Mouse (Mus musculus): ENCODE data around the gene Ntn3. TPM values are rescaled to one million over a fixed set of nuclear protein-coding genes. Genes with fewer than 3 reads are reported as not detected.

Ntn3 gene
- 0.27 and 0.37 TPM in 2 replicates for polyA plus RNA-seq (2011; ENCODE audit: insufficient read depth, insufficient read length, low replicate concordance, missing spikeins)

GRCm38 (mm10) chr17:24209043-24209915 is at the start of gene Ntn3:
TSS of gene Ntn3 (minus strand) at chr17:24209531.
- peak within 1 kb of the TSS; percentile 1 for H3K4me3 ChIP-seq (replicated peaks; ENCODE audit: control insufficient read depth, low read depth, low read length)

GRCm38 (mm10) chr17:24258981-24259380 is 49.6 kb upstream of the Ntn3 start:
- no peak overlapping the region for H3K27ac ChIP-seq (ENCODE audit: control insufficient read depth, insufficient read depth, low read depth, low read length, poor library complexity)
- TF ChIP-seq POLR2A (IDR thresholded peaks at IDR 0.05; ENCODE audit: borderline replicate concordance, control insufficient read depth, low read depth, low read length) = no peak
- no peak for TF ChIP-seq CTCF (IDR thresholded peaks at IDR 0.05; ENCODE audit: control insufficient read depth, insufficient read depth, low read length)
- H3K4me3 ChIP-seq (replicated peaks; ENCODE audit: control insufficient read depth, low read depth, low read length) = no peak overlapping the region
- WGBS = 36% methylated on average over 4 of the region's 4 CpGs
- H3K4me1 ChIP-seq (ENCODE audit: control insufficient read depth, insufficient read depth, low read length) = peaks cover 4% of the 10 kb centered on the region; the same call in 1 of the 2 replicates

More at GRCm38 (mm10) chr17:24209043-24209915, at the start of gene Ntn3:
- no peak for TF ChIP-seq CTCF (IDR thresholded peaks at IDR 0.05; ENCODE audit: control insufficient read depth, insufficient read depth, low read length)
- 10% methylated on average over 42 of the region's 43 CpGs for WGBS
- H3K27ac ChIP-seq (ENCODE audit: control insufficient read depth, insufficient read depth, low read depth, low read length, poor library complexity) = peak within 1 kb of the TSS; percentile 67
- peaks cover 9% of the 10 kb centered on the region for H3K4me1 ChIP-seq (ENCODE audit: control insufficient read depth, insufficient read depth, low read length)

- WGBS = 96% methylated on average over 2 of the region's 2 CpGs
- Histone ChIP-seq H3K4me3 (replicated peaks; ENCODE audit: control insufficient read depth, low read depth, low read length) (no peak overlapping the region), H3K4me1 (ENCODE audit: control insufficient read depth, insufficient read depth, low read length) (no peaks in the 10 kb centered on the region; the same call in 1 of the 2 replicates), H3K27ac (ENCODE audit: control insufficient read depth, insufficient read depth, low read depth, low read length, poor library complexity) (peak overlapping the region; percentile 86; the same call in 1 of the 2 replicates)
- no peak for TF ChIP-seq CTCF (IDR thresholded peaks at IDR 0.05; ENCODE audit: control insufficient read depth, insufficient read depth, low read length)
- no peak for TF ChIP-seq POLR2A (IDR thresholded peaks at IDR 0.05; ENCODE audit: borderline replicate concordance, control insufficient read depth, low read depth, low read length)
Observed at GRCm38 (mm10) chr17:24252329-24252728, 43.0 kb upstream of the Ntn3 start.

- peak within 1 kb of the TSS; percentile 85 for H3K4me3 ChIP-seq (replicated peaks; ENCODE audit: control insufficient read depth, low read depth, low read length)
- H3K27ac ChIP-seq (ENCODE audit: control insufficient read depth, insufficient read depth, low read depth, low read length, poor library complexity) = peak within 1 kb of the TSS; percentile 86
- no peaks in the 10 kb centered on the region for H3K4me1 ChIP-seq (ENCODE audit: control insufficient read depth, insufficient read depth, low read length)
- WGBS = under 1% methylated on average over 48 of the region's 48 CpGs
- TF ChIP-seq CTCF (IDR thresholded peaks at IDR 0.05; ENCODE audit: control insufficient read depth, insufficient read depth, low read length) (peak; percentile 17; the same call in 1 of the 2 replicates), POLR2A (IDR thresholded peaks at IDR 0.05; ENCODE audit: borderline replicate concordance, control insufficient read depth, low read depth, low read length) (peak; percentile 93)
Observed at GRCm38 (mm10) chr17:24251320-24252069, 42.2 kb upstream of the Ntn3 start, which contains the start of gene Ccnf. TSS of gene Ccnf (minus strand) at chr17:24251484.

- no peaks in the 10 kb centered on the region for H3K4me1 ChIP-seq (ENCODE audit: control insufficient read depth, insufficient read depth, low read length)
- peak overlapping the region; percentile 85 for H3K4me3 ChIP-seq (replicated peaks; ENCODE audit: control insufficient read depth, low read depth, low read length)
- TF ChIP-seq CTCF (IDR thresholded peaks at IDR 0.05; ENCODE audit: control insufficient read depth, insufficient read depth, low read length) (no peak), POLR2A (IDR thresholded peaks at IDR 0.05; ENCODE audit: borderline replicate concordance, control insufficient read depth, low read depth, low read length) (no peak; the same call in 1 of the 2 replicates)
- under 1% methylated on average over 32 of the region's 32 CpGs for WGBS
- peak overlapping the region; percentile 73 for H3K27ac ChIP-seq (ENCODE audit: control insufficient read depth, insufficient read depth, low read depth, low read length, poor library complexity)
Observed at GRCm38 (mm10) chr17:24250988-24251319, 41.6 kb upstream of the Ntn3 start.

- Histone ChIP-seq H3K4me3 (replicated peaks; ENCODE audit: control insufficient read depth, low read depth, low read length) (no peak overlapping the region), H3K4me1 (ENCODE audit: control insufficient read depth, insufficient read depth, low read length) (no peaks in the 10 kb centered on the region), H3K27ac (ENCODE audit: control insufficient read depth, insufficient read depth, low read depth, low read length, poor library complexity) (no peak overlapping the region)
- 98% methylated on average over 2 of the region's 2 CpGs for WGBS
- TF ChIP-seq CTCF (IDR thresholded peaks at IDR 0.05; ENCODE audit: control insufficient read depth, insufficient read depth, low read length) (no peak), POLR2A (IDR thresholded peaks at IDR 0.05; ENCODE audit: borderline replicate concordance, control insufficient read depth, low read depth, low read length) (no peak)
Observed at GRCm38 (mm10) chr17:24248641-24249040, 39.3 kb upstream of the Ntn3 start.

- 99% methylated on average over 8 of the region's 8 CpGs for WGBS
- H3K4me1 ChIP-seq (ENCODE audit: control insufficient read depth, insufficient read depth, low read length) = no peaks in the 10 kb centered on the region
- H3K4me3 ChIP-seq (replicated peaks; ENCODE audit: control insufficient read depth, low read depth, low read length) = no peak overlapping the region
- no peak overlapping the region for H3K27ac ChIP-seq (ENCODE audit: control insufficient read depth, insufficient read depth, low read depth, low read length, poor library complexity)
- TF ChIP-seq CTCF (IDR thresholded peaks at IDR 0.05; ENCODE audit: control insufficient read depth, insufficient read depth, low read length) (no peak), POLR2A (IDR thresholded peaks at IDR 0.05; ENCODE audit: borderline replicate concordance, control insufficient read depth, low read depth, low read length) (no peak)
Observed at GRCm38 (mm10) chr17:24244061-24244460, 34.7 kb upstream of the Ntn3 start.
